Comparison of ENCODE assay signal across 8 mouse cellular contexts in the genomic region with DNA sequence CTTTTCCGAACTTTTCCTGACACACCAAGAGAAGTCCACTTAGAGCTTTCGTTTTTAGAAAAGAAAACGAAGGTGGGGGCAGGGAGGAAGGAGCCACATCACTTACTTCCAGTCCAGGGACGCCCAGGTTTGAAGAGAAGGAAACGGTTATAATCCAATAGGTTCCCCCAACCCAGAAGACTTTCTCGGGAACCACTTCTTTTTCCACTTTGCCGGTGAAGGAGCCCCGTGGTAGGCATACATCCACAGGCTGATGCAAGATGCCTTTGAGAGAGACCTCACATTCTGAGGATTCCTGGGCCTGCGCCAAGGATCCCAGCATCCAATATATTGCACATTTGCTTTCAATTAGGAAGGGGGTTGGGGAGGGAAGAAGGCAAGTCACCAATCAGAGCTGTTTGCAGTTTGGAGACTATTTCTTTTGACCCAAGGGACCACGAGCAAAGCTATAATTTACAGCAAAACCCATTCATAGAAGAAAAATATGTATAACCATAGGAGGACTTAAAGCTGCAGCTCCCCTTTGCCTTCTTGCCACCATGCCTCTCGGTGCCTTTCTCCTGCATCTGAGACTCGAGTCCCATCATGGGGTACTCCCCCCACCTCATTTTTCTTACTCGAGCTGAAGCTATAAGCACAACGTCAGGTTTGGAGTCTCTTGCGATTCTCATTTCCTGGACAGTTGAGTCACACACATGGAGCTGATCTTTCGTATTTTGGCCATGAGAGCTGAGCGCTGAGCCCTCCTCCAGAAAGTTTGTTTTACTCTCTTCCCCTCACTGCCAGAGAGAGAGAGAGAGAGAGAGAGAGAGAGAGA. TPM values are rescaled to one million over a fixed set of nuclear protein-coding genes. Genes with fewer than 3 reads are reported as not detected.
DNase-seq lines count a peak whose midpoint lies in the region; ATAC-seq and TF ChIP-seq lines count a peak whose summit lies in the region.

A gene (minus strand): TSS at position 247 of the 817 bp plus-strand sequence.

- peak within 1 kb of the TSS; percentile 3; the same call in 1 of the 2 replicates for H3K4me2 ChIP-seq in hindbrain, embryonic 11.5 days (replicated peaks; ENCODE audit: low read depth, low read length)
- H3K4me2 ChIP-seq in limb, embryonic 14.5 days (replicated peaks; ENCODE audit: low read depth, low read length, severe bottlenecking) = peak within 1 kb of the TSS; percentile 70

- no peak within 1 kb of the TSS for H3K27ac ChIP-seq in cerebellum, adult 2 months (ENCODE audit: insufficient read depth, low read length)
- peak within 1 kb of the TSS; percentile 36; the same call in 1 of the 2 replicates for H3K27ac ChIP-seq in hindbrain, embryonic 11.5 days (ENCODE audit: low read depth, low read length)
- peak within 1 kb of the TSS; percentile 98 for H3K27ac ChIP-seq in limb, embryonic 14.5 days (replicated peaks; ENCODE audit: low read depth, low read length)
- H3K27ac ChIP-seq in olfactory bulb, adult 2 months (ENCODE audit: insufficient read depth, low read depth, low read length) = no peak within 1 kb of the TSS; the same call in 1 of the 2 replicates
- H3K27ac ChIP-seq in thymus, adult 2 months (ENCODE audit: control insufficient read depth, insufficient read depth, low read length) = no peak within 1 kb of the TSS

- no peaks in the 10 kb centered on the region; the same call in 1 of the 2 replicates for H3K27me3 ChIP-seq in cerebellum, adult 2 months (ENCODE audit: control insufficient read depth, insufficient read depth, low read length)
- H3K27me3 ChIP-seq in hindbrain, embryonic 11.5 days (ENCODE audit: control insufficient read depth, insufficient read depth, low read length) = no peaks in the 10 kb centered on the region
- H3K27me3 ChIP-seq in limb, embryonic 14.5 days (ENCODE audit: control insufficient read depth, insufficient read depth, low read length) = no peaks in the 10 kb centered on the region
- no peaks in the 10 kb centered on the region for H3K27me3 ChIP-seq in thymus, adult 2 months (ENCODE audit: control insufficient read depth, insufficient read depth, low read length)

- no peak within 1 kb of the TSS for H3K9ac ChIP-seq in hindbrain, embryonic 11.5 days (ENCODE audit: low read depth, low read length)
- H3K9ac ChIP-seq in limb, embryonic 14.5 days (ENCODE audit: low read depth, low read length, severe bottlenecking) = peak within 1 kb of the TSS; percentile 81

- peak in 1 of 2 experiments; percentile 32 for DNase-seq in adrenal gland, adult 18-20 months (ENCODE audit: low spot score in 2 of 2)
- peak; percentile 26 for DNase-seq in cerebellum, adult 2 months
- peak; percentile 89 for DNase-seq in forelimb bud, embryonic 11.5 days (ENCODE audit: low read depth, low spot score)
- DNase-seq in hindbrain, embryonic 11.5 days (ENCODE audit: low spot score) = peak; percentile 59
- DNase-seq in limb, embryonic 14.5 days (ENCODE audit: low spot score) = peak; percentile 96
- no peak for DNase-seq in thymus, adult 2 months
- DNase-seq in natural killer cell, adult 2 months (ENCODE audit: low spot score in 2 of 2) = no peak

- no peak for TF ChIP-seq POLR2A in cerebellum, adult 2 months (IDR thresholded peaks at IDR 0.05; ENCODE audit: borderline replicate concordance, insufficient read depth, low read length)
- peak; percentile 76; the same call in 1 of the 2 replicates for TF ChIP-seq POLR2A in limb, embryonic 14.5 days (IDR thresholded peaks at IDR 0.05; ENCODE audit: borderline replicate concordance, extremely low read depth, insufficient read depth, insufficient read length)
- TF ChIP-seq POLR2A in olfactory bulb, adult 2 months (IDR thresholded peaks at IDR 0.05; ENCODE audit: insufficient read depth, low read depth, low read length) = no peak
- TF ChIP-seq POLR2A in thymus, adult 2 months (IDR thresholded peaks at IDR 0.05; ENCODE audit: control insufficient read depth, extremely low read depth, insufficient read depth, low read length, poor library complexity) = no peak

- peak within 1 kb of the TSS; percentile 47 for H3K4me3 ChIP-seq in cerebellum, adult 2 months (replicated peaks; ENCODE audit: insufficient read depth, low read depth, low read length)
- peak within 1 kb of the TSS; percentile 25 for H3K4me3 ChIP-seq in hindbrain, embryonic 11.5 days (ENCODE audit: low read depth, low read length)
- peak within 1 kb of the TSS; percentile 65 for H3K4me3 ChIP-seq in limb, embryonic 14.5 days (replicated peaks; ENCODE audit: low read length)
- peak within 1 kb of the TSS; percentile 21 for H3K4me3 ChIP-seq in olfactory bulb, adult 2 months (ENCODE audit: insufficient read depth, low read depth, low read length)
- no peak within 1 kb of the TSS for H3K4me3 ChIP-seq in thymus, adult 2 months (ENCODE audit: control insufficient read depth, insufficient read depth, low read length)

- no peak for ATAC-seq in hindbrain, embryonic 11.5 days (ENCODE audit: low FRiP score)
- peak; percentile 91 for ATAC-seq in limb, embryonic 14.5 days (ENCODE audit: low FRiP score, low read depth)

- H3K36me3 ChIP-seq in hindbrain, embryonic 11.5 days (ENCODE audit: control insufficient read depth, insufficient read depth, low read length) = no peaks in the 10 kb centered on the region
- H3K36me3 ChIP-seq in limb, embryonic 14.5 days (ENCODE audit: control insufficient read depth, insufficient read depth, low read length) = no peaks in the 10 kb centered on the region
- no peaks in the 10 kb centered on the region for H3K36me3 ChIP-seq in thymus, adult 2 months (ENCODE audit: control insufficient read depth, insufficient read depth, low read length)

- TF ChIP-seq CTCF in cerebellum, adult 2 months (IDR thresholded peaks at IDR 0.05; ENCODE audit: borderline replicate concordance, insufficient read depth, low read depth, low read length) = no peak
- TF ChIP-seq CTCF in olfactory bulb, adult 2 months (IDR thresholded peaks at IDR 0.05; ENCODE audit: insufficient read depth, low read depth, low read length) = no peak
- no peak for TF ChIP-seq CTCF in thymus, adult 2 months (IDR thresholded peaks at IDR 0.05; ENCODE audit: borderline replicate concordance, control insufficient read depth, extremely low read depth, insufficient read depth, low read length, poor library complexity)

- H3K9me3 ChIP-seq in hindbrain, embryonic 11.5 days (ENCODE audit: control insufficient read depth, low read length) = no peaks in the 10 kb centered on the region
- no peaks in the 10 kb centered on the region for H3K9me3 ChIP-seq in limb, embryonic 14.5 days (ENCODE audit: control insufficient read depth, low read length)

- H3K4me1 ChIP-seq in cerebellum, adult 2 months (ENCODE audit: control insufficient read depth, insufficient read depth, low read length) = peaks cover 6% of the 10 kb centered on the region; the same call in 1 of the 2 replicates
- no peaks in the 10 kb centered on the region for H3K4me1 ChIP-seq in hindbrain, embryonic 11.5 days (replicated peaks; ENCODE audit: control insufficient read depth, insufficient read depth, low read length)
- H3K4me1 ChIP-seq in limb, embryonic 14.5 days (ENCODE audit: control insufficient read depth, insufficient read depth, low read length) = peaks cover 33% of the 10 kb centered on the region
- H3K4me1 ChIP-seq in olfactory bulb, adult 2 months (ENCODE audit: control insufficient read depth, insufficient read depth, low read length) = no peaks in the 10 kb centered on the region
- H3K4me1 ChIP-seq in thymus, adult 2 months (replicated peaks; ENCODE audit: control insufficient read depth, insufficient read depth, low read length) = no peaks in the 10 kb centered on the region

- 29% methylated on average over 17 of the region's 17 CpGs for WGBS in cerebellum, adult 2 months
- WGBS in hindbrain, embryonic 11.5 days = 61% methylated on average over 17 of the region's 17 CpGs
- 18% methylated on average over 17 of the region's 17 CpGs for WGBS in limb, embryonic 14.5 days
- 44% methylated on average over 17 of the region's 17 CpGs for WGBS in olfactory bulb, adult 2 months
- 81% methylated on average over 17 of the region's 17 CpGs for WGBS in thymus, adult 2 months

RNA-seq across cellular contexts. Expression of the gene that starts here (rescaled TPM):
- 10 to 100 TPM; 16.3 to 23.5 TPM for total RNA-seq in adrenal gland, adult 18-20 months (2021)
- polyA plus RNA-seq in cerebellum, adult 2 months (2012; rRNA removed) = 2.1 and 2.9 TPM in 2 replicates
- 31.2 and 32.0 TPM in 2 replicates for polyA plus RNA-seq in hindbrain, embryonic 11.5 days (2014; fragmentation: Nextera tagmentation; extraction: Ambion mirVana)
- 64.1 and 68.2 TPM in 2 replicates for polyA plus RNA-seq in limb, embryonic 14.5 days (2012; rRNA removed)
- polyA plus RNA-seq in limb, embryonic 14.5 days (2014; fragmentation: Nextera tagmentation; extraction: Ambion mirVana) = 86.7 and 100.0 TPM in 2 replicates
- not detected in 2 replicates for polyA plus RNA-seq in olfactory bulb, adult 2 months (2012; ENCODE audit: insufficient read depth, insufficient read length, low replicate concordance, missing spikeins)
- polyA plus RNA-seq in thymus, adult 2 months (2012; rRNA removed) = 3.6 and 4.2 TPM in 2 replicates

Comparison
In these comparisons a context has a peak if more than half of its experiments do, and no peak if none do; other contexts are left out.
1. DNase-seq: peak in cerebellum, adult 2 months (2 of 2), forelimb bud, embryonic 11.5 days (single experiment), hindbrain, embryonic 11.5 days (single experiment) and limb, embryonic 14.5 days (single experiment); none in thymus, adult 2 months (single experiment) and natural killer cell, adult 2 months (0 of 2).
2. H3K27ac ChIP-seq: peak in hindbrain, embryonic 11.5 days (single experiment) and limb, embryonic 14.5 days (single experiment); none in cerebellum, adult 2 months (single experiment), olfactory bulb, adult 2 months (single experiment) and thymus, adult 2 months (single experiment).